Mouse (Mus musculus) c-Kit-positive CD71-positive TER-119-negative erythroid progenitor cells, embryonic 14.5 days (primary cell): Measurements from ENCODE around the gene Abcf1.
"Not testable (repeated sequence)": the region's sequence is repeated elsewhere in the genome, so short reads cannot be mapped to it uniquely, and the experiment has no call there.

Source experiments
- DNase-seq: peaks from one replicate; pipeline ENCODE4 v3.0.0-alpha.2; 2013; ENCODE audit warnings: low read depth

Gene Abcf1

DNA sequence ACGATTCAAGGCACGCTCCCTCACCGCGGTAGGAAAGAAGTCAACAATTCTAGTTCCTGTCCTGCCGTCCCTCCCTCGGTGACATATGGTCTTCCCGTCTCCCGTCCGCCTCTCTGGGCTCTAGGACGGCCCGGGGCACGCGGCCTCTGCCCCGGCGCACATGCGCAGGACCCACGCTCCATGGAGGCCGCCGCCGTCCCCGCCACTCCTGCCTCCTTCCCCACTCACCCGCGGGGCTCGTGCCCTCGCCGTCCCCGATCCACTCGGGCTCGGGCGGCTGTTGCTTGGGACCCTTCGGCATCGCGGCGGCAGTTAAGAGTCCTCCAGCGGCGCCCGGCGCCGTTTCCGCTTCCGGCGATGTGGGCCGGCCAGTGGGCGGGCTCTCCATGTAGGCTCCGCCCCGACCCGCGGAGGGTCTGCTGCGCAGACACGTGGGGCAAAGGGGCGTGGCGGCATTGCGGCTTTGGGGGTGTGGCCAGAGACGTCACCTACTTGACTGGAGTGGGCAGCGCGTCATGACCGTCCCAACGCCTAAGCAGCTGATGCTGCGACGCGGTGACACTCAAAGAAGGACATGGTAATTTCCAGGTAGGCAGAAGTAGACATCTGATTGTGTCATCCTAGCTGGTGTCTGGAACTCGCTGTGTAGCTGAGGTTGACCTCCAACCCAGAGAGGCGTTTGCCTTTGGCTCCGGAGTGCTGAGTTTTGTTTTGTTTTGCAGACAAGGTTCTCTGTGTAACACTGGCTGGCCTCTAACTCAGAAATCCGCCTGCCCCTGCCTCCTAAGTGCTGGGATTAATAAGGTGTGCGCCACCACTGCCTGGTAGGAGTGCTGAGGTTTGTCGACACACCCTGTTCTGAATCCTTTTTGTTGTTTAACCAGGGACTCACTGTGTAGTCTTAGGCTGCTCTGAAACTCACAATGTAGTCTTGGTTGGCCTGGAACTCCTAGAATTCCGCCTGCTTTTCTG is at the start of gene Abcf1:
TSS of gene Abcf1 (minus strand) at position 344 of the 972 bp plus-strand sequence.
- DNase-seq: peak; percentile 95

DNA sequence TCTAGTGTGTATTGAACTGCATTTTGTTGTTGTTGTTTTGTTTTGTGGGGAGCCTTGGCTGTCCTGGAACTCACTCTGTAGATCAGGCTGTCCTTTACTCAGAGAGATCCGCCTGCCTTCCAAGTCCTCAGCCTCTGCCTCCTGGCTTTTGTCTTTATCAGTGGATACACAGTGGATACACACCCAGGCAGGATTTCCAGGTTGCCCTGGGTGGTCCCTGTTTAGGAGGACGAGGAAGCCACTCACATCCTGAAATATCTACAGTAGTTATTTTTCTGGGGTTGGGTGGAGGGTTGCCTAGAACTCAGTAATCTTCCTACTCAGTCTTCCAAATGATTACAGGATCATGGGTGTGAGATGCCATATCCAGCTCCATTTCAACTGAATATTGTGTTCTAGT is 49.4 kb upstream of the Abcf1 start:
- DNase-seq: no peak

DNA sequence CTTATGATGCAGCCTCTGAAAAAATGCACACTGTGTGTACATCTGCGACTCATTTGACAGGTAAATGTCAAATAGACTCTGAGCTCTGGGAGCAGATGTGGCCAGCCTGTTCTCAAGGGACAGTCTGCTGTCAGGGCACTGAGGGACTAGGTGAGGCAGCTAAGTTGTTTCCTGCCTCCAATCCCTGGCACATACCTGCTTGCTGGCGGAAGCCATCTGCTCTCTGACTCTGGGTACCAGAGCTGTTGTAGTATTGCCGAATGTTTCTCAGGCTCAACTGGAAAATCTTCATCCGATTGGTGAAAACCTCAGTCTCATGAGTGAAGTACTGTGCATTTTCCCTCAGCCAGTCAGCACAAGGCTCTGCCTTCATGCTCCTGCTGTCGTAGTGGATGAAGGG is 47.5 kb upstream of the Abcf1 start:
- DNase-seq: no peak

DNA sequence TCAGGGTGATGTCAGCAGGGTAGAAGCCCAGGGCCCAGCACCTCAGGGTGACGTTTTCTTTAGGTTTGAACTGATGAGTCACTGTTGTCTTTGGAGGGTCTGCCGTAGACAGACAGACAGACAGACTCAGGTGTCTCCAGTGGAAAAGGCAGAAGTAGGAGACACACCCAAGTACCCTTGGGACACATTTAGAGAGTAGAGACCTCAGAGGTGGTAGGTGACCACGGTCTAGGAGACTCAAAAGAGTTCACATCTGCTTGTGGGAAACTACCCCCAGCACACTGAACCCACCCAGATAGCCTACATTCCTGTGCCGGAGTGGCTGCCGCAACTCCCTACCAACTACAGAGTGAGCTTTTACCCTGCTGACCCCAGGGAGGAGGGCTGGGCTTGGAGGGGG is 45.4 kb upstream of the Abcf1 start:
- no peak for DNase-seq

DNA sequence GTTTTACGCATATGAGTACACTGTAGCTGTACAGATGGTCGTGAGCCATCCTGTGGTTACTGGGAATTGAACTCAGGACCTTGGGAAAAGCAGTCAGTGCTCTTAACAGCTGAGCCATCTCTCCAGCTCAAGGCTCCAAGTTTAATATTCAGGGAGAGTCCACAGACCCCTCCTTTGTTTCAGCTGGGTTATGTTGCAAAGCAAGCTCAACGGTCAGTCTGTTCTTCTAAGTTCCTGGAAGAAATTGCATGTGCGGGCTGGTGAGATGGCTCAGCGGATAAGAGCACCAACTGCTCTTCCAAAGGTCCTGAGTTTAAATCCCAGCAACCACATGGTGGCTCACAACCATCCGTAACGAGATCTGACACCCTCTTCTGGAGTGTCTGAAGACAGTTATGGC is 34.8 kb upstream of the Abcf1 start:
- not testable (repeated sequence) for DNase-seq

DNA sequence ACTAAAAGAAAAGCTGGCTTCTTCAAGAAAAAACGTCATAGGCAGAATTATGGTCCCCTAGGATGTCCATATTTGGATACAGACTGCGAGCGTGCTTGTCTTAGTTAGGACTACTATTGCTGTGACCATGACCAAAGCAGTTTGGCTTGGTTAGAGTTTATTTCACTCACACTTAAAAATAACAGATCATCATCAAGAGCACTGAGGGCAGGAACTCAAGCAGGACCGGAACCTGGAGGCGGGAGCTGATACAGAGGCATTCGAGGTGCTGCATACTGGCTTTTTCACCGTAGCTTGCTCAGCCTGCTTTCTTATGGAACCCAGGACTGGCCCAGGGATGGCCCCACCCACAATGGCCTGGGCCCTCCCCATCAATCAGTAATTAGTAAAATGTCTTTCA is 33.8 kb upstream of the Abcf1 start:
- DNase-seq: no peak

DNA sequence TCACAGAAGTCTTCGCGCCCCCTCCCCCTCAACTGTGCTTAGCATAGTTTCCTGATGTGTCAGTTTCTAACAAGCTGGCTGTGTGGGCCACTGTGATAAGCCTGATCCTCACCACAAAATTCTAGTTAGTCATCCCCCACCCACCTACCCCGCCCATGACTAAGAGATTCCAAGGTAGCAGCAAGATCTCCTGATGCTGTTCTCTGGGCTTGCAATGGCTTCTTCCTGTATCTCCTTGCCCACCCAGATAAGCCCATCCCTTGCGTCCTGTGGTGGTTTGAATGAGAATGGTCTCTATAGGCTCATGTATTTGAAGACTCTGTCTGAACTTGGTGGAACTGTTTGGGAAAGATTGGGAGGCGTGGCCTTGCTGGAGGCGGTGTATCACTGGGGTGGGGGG is 32.4 kb upstream of the Abcf1 start:
- DNase-seq: peak; percentile 77

DNA sequence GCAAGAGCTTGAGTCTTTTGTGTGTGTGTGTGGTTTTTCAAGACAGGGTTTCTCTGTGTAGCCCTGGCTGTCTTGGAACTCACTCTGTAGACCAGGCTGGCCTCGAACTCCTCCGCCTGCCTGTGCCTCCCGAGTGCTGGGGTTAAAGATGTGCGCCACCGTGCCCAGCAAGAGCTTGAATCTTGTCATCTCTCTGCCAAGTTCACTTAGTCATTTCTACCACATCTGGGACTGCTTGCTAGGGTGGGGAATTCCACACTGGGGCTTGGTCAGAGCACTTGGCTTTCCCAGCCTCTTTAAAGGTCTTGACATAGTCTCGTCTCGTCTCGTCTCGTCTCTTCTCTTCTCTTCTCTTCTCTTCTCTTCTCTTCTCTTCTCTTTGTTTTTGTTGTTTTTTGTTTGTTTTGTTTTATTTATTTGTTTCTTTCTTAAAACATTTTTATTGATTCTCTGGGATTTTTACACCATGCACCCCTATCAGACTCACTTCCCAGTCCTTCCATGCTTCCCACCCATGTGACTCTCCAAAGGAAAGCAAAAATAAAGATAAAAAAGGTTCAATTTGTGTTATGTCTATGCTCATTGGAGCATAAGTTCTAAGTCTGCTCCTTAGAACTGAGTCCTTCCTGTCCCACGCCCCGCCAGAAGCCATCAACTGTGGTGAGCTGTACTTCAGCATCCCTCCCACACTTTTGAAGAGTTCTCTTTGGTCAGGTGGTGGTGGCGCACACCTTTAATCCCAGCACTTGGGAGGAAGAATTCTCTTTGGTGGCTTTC is 31.7 kb upstream of the Abcf1 start:
- DNase-seq: no peak

DNA sequence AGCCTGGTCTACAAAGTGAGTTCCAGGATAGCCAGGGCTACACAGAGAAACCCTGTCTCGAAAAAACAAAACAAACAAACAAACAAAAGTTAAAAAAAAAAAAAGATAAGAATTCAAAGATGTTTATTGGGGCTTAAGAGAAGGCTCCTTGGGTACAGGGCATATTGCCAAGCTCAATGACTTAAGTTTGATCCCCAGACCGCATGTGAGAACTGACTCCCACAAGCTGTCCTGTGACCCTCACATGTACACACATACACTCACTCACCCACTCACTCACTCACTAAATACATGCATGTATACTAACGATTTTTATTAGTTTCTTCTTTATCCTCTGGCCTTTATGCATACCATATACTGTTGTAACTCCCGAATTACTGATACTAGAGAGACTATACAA is 30.8 kb upstream of the Abcf1 start:
- no peak for DNase-seq

DNA sequence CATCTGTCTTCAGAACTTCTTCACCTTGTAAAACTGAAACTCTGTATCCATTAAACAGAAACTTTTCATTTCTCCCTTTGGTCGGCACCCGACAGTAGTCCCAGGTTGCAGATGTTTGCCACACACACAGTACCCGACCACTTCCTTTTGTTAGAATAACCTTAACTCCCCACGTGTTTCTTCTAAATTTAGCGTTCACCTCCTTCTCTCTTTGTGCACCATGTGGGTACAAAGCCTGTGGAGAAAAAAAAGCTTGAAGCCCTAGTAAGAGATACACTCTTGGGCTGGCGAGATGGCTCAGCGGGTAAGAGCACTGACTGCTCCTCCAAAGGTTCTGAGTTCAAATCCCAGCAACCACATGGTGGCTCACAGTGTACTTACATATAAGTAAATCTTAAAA is 29.8 kb upstream of the Abcf1 start:
- no peak for DNase-seq

DNA sequence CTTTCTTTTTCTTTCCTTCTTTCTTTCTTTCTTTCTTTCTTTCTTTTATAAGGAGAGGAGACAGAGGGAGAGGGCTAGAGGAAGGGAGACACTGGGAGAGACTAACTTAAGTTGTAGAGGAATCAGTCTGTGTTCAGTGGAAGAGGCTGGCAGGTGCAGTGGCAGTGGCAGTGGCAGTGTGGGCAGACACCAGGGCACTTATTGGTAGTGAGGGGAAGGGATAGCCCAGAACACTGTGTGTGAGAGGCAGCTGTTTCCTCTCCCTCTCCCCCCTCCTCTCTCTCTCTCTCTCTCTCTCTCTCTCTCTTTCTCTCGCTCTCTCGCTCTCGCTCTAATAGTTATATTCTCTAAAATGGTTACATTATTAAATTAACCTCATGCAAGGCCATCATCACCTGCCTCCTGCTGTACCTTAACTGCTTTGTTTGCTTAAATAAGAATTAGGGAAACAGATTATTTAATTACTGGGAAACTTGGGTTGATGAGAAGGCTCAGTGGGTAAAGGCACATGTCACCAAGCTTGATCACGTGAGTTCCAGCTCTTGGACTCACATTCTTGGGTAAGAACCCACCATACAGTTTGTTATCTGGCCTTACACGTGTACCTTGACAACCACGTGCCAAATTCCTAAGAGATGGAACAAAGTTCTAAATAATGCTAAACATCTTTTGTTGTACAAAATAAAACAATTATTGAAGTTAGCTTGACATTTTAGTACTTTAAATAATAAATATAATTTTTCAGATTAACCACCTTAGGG is 29.2 kb upstream of the Abcf1 start:
- no peak for DNase-seq

DNA sequence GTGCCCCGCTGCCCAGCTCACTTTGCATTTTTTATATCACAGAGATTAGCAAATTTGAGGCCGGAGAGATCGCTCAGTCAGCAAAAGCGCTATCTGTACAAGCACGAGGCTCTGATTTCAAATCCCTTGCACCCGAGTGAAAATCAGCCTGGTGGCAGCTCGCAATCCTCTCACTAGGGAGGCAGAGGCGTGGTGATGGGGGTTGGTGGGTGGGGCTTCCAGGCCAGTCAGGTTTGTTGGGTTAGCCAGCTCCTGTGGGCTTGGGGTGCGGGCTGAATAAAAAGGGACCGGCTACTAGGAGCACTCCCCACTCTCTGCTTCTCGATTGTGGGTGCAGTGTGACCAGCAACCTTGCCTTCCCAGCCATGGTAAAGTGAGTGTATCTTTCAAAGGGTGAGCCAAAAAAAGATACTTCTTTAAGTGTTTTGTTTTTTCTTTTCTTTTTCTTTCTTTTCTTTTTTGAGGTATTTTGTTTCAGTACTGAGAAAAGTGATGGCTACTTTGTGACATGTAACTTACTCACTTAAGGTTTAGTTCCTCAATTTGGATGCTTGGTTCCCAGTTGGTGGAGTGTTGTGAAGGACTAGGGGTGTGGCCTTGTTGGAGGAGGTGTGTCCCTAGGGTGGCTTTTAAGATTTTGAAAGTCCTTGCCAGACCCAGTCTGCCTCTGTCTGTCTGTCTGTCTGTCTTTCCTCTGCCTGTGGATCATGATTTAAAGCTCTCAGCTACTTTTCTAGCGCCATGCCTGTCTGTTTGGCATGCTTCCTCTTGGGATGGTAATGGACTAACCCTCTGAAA is 28.4 kb upstream of the Abcf1 start:
- no peak for DNase-seq

DNA sequence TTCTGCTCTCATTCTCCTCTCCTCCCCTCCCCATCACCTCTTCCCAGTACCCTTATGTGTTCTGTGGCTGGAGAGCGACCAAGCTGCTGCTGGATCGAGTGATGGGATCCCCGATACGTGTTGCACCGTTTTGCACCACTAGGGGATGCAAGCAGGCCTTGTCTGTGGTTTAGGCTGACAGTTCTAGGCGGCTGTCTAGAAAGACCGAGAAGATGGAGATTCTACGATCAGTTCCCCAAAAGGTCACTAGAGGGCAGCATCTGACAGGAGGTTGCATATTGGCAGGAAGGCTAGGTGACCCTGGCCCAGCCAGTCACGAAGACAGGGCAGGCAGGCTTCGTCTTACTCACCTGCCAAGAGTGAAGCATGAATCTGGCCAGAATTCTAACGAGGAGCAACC is 27.4 kb upstream of the Abcf1 start:
- DNase-seq: peak; percentile 99

DNA sequence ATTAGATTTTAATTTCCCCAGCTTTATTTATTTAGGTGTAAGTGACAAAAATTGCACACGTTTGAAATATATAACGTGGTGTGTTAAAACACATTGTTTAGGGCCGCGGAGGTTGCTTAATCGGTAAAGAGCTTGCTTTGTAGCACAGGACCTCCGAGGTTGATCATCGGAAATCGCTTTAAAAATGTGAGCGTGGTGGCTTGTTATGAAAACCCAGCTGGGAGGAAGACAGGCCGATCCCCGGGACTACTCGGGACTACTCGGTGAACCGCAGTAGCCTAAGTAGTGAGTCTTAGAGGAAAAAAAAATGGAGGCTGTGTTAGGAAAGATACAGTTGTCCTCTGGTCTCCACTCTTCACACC is 25.3 kb upstream of the Abcf1 start:
- no peak for DNase-seq

DNA sequence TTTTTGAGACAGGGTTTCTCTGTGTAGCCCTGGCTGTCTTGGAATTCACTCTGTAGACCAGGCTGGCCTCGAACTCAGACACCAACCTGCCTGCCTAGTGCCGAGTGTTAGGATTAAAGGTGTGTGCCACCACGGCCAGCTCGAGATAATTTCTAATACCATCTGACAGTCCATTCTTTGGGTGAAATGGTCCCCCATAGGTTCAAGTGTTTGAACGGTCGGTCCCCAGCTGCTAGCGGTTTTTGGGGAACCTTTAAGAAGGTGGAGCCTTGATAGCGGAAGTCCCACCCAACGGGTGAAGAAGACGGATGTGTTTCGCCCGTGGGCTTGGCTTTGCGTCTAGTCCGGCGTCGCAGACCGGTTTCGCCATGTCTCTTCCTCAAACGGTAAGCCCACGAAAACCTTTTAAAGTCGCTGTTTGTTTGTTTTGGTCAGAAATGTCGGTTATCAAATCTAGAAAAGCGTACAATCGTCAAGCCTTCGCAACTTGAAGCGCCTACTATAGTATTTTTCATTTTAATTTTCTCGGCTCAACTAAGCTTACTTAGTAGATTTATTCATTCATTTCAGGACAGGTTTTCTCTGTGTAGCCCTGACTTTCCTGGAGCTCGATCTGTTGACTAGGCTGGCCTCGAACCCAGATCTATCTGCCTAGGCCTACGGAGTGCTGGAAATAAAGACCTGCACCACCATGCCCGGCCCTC is 24.8 kb upstream of the Abcf1 start:
- DNase-seq: peak; percentile 79

DNA sequence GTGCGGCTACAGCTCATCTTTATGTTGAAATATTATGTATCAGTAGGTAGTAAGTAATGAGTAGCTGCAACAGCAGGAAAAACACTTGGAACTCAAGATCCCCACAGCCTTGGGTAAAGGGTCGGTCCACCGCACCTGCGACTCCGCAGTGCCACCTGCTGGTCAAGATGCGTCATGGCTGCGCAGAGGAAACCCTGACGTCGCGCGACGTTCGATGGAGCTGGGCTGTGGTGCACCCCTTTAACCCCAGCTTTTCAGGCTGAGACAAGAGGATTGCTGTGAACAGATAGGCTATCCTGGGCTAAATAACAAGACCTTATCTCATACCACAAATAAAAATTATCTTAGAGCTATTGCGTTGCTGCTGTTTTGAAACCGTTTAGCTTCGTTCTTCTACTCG is 24.1 kb upstream of the Abcf1 start:
- DNase-seq: no peak

DNA sequence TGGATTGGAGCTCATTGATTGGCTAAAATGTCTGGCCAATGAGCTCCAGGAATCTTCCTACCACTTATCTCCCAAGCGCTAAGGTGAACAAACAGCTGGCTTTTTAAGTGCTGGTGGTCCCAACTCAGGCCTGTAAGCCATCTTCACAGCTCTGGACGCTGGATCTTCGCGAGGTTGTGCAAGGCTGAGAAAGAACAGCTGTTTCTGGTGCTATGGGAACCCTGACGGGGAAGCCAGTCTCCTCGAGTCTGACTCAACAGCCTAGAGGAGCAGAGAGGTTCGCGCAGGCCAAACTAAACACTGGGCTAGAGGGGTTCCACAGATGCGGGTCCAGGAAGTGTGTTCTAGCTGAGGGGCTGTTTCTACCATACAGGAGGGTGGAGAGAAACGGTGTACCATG is 22.2 kb upstream of the Abcf1 start:
- no peak for DNase-seq

DNA sequence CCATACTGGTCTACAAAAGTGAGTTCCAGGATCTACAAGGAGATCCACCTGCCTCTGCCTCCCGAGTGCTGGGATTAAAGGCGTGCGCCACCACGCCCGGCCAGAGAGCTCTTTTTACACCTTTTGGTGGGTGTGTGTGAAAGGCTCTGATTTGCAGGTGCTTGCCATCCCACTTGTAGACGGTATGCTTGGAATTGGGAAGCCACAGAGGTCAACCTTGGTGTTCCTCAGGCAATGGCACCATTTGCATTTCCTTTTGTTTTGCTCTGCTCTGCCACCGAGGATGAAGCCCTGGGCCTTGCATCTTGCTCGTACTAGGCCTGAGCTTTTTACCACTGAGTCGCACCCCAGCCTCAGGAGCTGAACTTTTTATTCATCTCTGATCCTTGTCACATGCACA is 12.2 kb upstream of the Abcf1 start:
- DNase-seq: no peak

DNA sequence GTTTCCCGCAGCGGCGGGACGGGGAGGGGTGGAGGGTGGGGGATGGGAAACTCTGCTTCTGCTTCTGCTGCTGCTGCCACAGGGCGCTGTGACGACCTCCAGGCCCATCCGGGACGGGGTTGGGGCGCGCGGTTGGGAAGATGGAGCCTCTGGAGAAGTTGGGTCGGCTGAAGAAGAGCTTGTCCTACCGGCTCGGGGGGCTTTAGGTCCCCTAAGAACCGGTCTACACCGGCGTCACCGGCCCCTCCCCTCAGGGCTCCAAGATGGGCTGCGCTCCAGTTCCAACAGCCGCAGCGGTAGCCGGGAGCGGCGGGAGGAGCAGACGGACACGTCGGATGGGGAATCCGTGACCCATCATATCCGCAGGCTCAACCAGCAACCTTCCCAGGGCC is 10.8 kb upstream of the Abcf1 start:
- no peak for DNase-seq

DNA sequence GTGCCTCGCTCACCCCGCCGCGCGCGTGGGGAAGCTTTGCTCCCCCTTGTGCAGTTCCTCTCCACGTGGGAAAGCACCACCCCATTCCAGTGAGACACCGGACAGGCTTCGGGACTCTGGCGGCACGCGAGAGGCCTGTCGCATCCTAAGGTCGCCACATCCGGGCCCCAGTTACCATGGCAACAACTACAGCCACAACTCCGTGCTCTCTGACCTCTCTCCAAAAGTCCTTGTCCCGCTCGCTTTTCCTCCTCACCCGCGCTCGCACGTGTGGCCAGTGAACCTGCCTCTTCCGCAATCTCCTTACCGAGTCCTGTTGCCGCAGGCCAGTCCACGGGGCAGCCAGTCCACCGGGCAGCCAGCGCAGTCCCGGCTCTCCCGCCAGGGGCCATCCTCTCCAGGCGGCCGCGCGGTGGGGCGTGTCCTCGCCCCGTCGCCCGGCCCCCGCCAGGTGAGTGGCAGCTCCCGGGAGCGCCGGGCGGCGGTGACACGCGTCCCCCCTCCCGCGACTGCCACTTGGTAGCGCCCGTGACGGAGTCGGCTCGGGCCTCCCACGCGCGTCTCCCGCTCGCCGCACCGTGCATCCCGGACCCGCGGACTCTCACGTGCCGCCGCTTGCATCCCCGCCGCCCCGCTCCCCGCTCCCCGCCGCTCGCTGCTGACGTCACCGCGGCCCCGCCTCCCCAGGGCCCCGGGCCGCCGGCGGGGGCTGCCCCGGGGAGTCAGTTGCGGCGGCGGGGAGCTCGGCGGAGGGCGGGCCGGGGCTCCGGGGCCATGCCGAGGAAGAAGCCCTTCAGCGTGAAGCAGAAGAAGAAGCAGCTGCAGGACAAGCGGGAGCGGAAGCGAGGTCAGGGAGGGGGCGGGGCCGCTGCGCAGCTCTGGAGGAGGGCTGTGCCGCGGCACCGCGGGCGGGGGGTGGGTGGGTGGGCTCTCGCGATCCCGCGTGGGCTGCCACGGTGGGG is 10.1 kb upstream of the Abcf1 start, which contains the start of the genes Gnl1 and Prr3:
TSS of gene Gnl1 (plus strand) at position 451 of the 962 bp plus-strand sequence.
TSS of gene Prr3 (minus strand) at position 836 of the 962 bp plus-strand sequence.
- peak; percentile 81 for DNase-seq
